Mouse (Mus musculus) forebrain, embryonic 14.5 days (tissue): ENCODE data around the gene Ccni. TPM values are rescaled to one million over a fixed set of nuclear protein-coding genes. Genes with fewer than 3 reads are reported as not detected.
A peak's percentile ranks its signal among the peaks of the same experiment; 100 is the strongest.

Experiments
- ATAC-seq: fragments of 200-750 bp; cut with Nextera tagmentation; 2 replicates; pipeline ENCODE4 v1.8.0; 2017; ENCODE audit warnings: mild to moderate bottlenecking, moderate library complexity
- DNase-seq: peaks from one replicate; pipeline ENCODE4 v3.0.0-alpha.2; 2015; ENCODE audit warnings: low spot score
- H3K27ac ChIP-seq: fragments of 300-500 bp; sonication (generic); 2 replicates; pipeline ENCODE4 v1.5.1; 2014; ENCODE audit warnings: low read depth, mild to moderate bottlenecking, control low read depth, low read length, moderate library complexity
- H3K27me3 ChIP-seq: fragments of 300-500 bp; sonication (generic); replicated peaks from 2 replicates; pipeline ENCODE4 v1.6.1; 2014; ENCODE audit warnings: low read length, control low read depth, mixed read lengths; ENCODE audit not compliant: control insufficient read depth, insufficient read depth
- H3K36me3 ChIP-seq: fragments of 300-500 bp; sonication (generic); 2 replicates; pipeline ENCODE4 v1.6.1; 2014; ENCODE audit warnings: low read length, control low read depth; ENCODE audit not compliant: control insufficient read depth, insufficient read depth
- H3K4me1 ChIP-seq: fragments of 300-500 bp; sonication (generic); 2 replicates; pipeline ENCODE4 v1.6.1; 2014; ENCODE audit warnings: antibody characterized with exemption, low read length, control low read depth; ENCODE audit not compliant: control insufficient read depth, insufficient read depth
- H3K4me2 ChIP-seq: fragments of 300-500 bp; sonication (generic); 2 replicates; pipeline ENCODE4 v1.6.1; 2014; ENCODE audit warnings: mild to moderate bottlenecking, control low read depth, low read length
- H3K4me3 ChIP-seq: fragments of 300-500 bp; sonication (generic); 2 replicates; pipeline ENCODE4 v1.5.1; 2014; ENCODE audit warnings: low read depth, low read length, control low read depth
- H3K9ac ChIP-seq: fragments of 300-500 bp; sonication (generic); 2 replicates; pipeline ENCODE4 v1.6.1; 2014; ENCODE audit warnings: mild to moderate bottlenecking, low read length, control low read depth, moderate library complexity
- H3K9me3 ChIP-seq: fragments of 300-500 bp; sonication (generic); replicated peaks from 2 replicates; pipeline ENCODE4 v1.6.1; 2016; ENCODE audit warnings: low read length, control low read depth, mixed read lengths; ENCODE audit not compliant: control insufficient read depth
- WGBS: fragments of 180-500 bp; shearing (Covaris S2); extraction: QIAGEN DNeasy Blood & Tissue Kit; methylation state at CpG from one replicate; pipeline ENCODE4 v1.1.7; 2014; 5-methylcytosine and 5-hydroxymethylcytosine counted together
- polyA plus RNA-seq: library from polyadenylated mRNA; unstranded; fragments of >200 nt; fragmentation: Nextera tagmentation; extraction: Ambion mirVana; gene quantifications from 2 replicates; pipeline ENCODE4 v1.2.1, GENCODE M21; 2014

Ccni gene
- polyA plus RNA-seq, 1 experiment from 2014 or later: 209 TPM

DNA sequence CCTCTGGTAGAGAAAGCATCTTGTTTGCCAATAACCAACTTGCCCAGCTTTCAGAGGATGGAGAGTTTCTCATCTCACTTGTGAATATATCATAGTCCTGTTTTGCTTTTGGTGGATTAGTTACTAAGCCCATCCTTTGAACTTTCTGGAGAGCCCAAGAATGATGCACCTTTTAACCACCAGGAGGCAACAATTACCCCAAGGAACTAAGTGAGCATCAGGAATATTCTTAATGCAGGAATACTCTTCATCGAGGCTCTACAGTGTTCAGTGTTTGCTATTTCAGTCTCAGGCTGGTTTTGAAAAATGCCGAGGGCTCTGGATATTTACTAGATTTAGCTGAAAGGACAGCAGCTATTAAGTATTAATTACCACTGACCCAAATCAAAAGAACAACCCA, 26.0 kb downstream of the Ccni start:
- Histone ChIP-seq H3K4me2 (no peak overlapping the region), H3K27me3 (no peaks in the 10 kb centered on the region), H3K9me3 (no peaks in the 10 kb centered on the region), H3K4me1 (no peaks in the 10 kb centered on the region), H3K9ac (no peak overlapping the region), H3K27ac (no peak overlapping the region), H3K4me3 (no peak overlapping the region), H3K36me3 (peaks cover 66% of the 10 kb centered on the region)
- peak; percentile 34 for DNase-seq
- WGBS: 81% methylated on average over 2 of the region's 2 CpGs
- 0 out of 2 replicates have a peak, but pooled peaks have one; percentile 22 for ATAC-seq

DNA sequence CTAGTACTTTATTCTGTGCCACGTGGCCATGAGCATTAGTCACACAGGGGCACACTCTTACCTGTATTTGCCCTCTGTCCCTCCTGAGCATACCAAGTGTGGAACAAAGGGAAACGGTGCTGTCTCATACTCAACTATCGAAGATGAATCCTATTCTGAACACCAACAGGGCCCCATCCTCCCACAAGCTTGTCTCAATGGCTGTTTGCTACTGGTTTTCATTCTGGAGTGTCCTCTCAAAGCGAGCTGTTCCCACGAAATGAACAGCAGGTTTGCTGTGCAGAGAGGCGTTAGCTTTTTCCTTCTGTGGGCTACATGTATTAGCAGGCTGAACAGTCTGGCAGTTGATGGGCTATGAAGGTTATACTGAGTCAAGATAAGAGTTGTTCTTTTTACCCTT, 27.7 kb downstream of the Ccni start:
- H3K27me3 ChIP-seq: no peaks in the 10 kb centered on the region
- H3K9me3 ChIP-seq: no peaks in the 10 kb centered on the region
- H3K27ac ChIP-seq: no peak overlapping the region
- H3K36me3 ChIP-seq: peaks cover 63% of the 10 kb centered on the region
- H3K4me2 ChIP-seq: no peak overlapping the region
- no peak overlapping the region for H3K9ac ChIP-seq
- 85% methylated on average over 6 of the region's 6 CpGs for WGBS
- ATAC-seq (no peak), DNase-seq (no peak)
- H3K4me1 ChIP-seq: no peaks in the 10 kb centered on the region
- H3K4me3 ChIP-seq: no peak overlapping the region

DNA sequence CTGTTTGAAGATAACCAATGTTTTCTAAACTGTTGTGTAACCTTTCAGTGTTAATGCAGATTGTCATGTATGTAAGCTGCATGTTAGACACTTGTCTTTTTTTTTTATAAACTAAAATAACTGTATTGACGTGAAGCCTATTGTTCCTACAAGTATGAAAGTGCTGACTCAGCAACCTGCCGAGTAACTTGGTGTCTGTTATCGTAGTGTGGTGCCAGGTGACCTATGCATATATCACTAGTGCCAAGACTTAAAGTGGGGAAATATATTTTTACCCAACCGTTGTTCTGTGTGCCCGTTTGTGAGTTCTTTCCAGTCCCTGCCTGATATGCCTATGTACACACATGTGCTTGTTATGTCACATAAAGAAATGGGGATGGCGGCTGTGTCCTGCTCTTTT, 31.6 kb downstream of the Ccni start:
- WGBS: 88% methylated on average over 6 of the region's 6 CpGs
- ATAC-seq: no peak
- Histone ChIP-seq H3K36me3 (peaks cover 61% of the 10 kb centered on the region), H3K4me3 (no peak overlapping the region), H3K9ac (no peak overlapping the region), H3K9me3 (no peaks in the 10 kb centered on the region), H3K27me3 (no peaks in the 10 kb centered on the region), H3K4me2 (no peak overlapping the region), H3K27ac (no peak overlapping the region), H3K4me1 (no peaks in the 10 kb centered on the region)
- no peak for DNase-seq

DNA sequence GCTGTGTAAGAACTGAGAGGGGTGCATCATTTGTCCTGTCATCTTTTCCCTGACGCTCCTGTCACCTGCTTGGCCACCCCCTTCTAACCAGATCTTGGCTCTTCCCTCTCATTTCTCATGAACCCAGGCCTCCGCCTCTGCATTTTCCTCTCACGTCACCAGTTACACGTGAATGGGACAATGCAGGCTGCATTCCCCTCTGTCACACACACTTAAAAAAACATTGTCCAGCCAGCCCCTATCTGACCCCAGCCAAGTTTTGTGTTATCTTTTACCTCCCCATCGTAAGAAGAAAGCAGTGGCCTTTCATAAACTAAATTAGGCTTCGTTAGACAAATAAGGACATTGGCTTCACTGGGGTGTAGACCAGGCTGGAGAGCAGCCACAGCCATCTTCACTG, 33.8 kb downstream of the Ccni start:
- no peaks in the 10 kb centered on the region for H3K9me3 ChIP-seq
- H3K4me3 ChIP-seq: no peak overlapping the region
- no peaks in the 10 kb centered on the region for H3K27me3 ChIP-seq
- H3K4me1 ChIP-seq: no peaks in the 10 kb centered on the region
- H3K9ac ChIP-seq: no peak overlapping the region
- WGBS: 74% methylated on average over 6 of the region's 6 CpGs
- no peak overlapping the region for H3K4me2 ChIP-seq
- no peak overlapping the region; the same call in 1 of the 2 replicates for H3K27ac ChIP-seq
- DNase-seq (no peak), ATAC-seq (no peak)
- peaks cover 60% of the 10 kb centered on the region for H3K36me3 ChIP-seq

DNA sequence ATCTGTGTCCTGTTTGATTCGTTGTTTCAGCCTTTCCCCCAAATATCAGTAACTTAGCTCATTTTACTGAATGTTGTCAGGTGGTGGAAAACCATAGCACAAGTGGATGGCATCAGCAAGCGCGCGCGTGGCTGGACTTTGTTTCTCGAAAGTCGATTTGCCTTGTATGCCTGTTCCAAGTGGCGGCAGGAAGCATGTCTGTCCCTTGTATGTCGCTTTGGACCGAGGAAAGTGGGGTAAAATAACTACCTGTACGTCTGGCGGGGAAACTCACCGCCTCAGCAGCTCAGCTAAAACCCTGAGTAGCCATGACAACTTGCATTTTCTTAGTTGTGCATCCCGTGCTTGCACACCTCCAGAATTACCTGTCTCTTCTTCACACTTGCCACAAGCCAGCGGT, 34.9 kb downstream of the Ccni start:
- Histone ChIP-seq H3K9ac (no peak overlapping the region), H3K9me3 (no peaks in the 10 kb centered on the region), H3K4me3 (no peak overlapping the region), H3K36me3 (peaks cover 67% of the 10 kb centered on the region), H3K4me1 (no peaks in the 10 kb centered on the region), H3K4me2 (no peak overlapping the region), H3K27ac (no peak overlapping the region), H3K27me3 (no peaks in the 10 kb centered on the region)
- WGBS: 97% methylated on average over 15 of the region's 15 CpGs
- ATAC-seq (no peak), DNase-seq (no peak)

DNA sequence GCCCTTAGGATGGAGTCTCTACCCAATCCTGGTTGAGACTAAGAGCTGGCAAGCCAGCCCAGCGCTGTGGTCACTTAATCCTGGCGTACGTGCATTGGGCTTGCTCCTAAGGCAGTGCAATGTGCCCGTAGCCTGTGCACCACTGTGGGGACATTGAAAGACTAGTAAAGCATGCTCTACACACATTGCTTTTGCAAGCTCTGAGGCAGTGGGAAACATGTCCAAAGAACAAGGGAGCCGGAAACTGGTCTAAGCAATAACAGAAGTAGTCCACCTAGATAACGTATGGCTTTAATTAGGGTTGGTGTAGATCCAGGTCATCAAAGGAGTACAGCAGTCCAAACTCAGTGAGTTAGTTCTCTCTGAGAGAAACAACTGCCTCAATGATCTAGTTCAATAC, 37.6 kb downstream of the Ccni start:
- whole genome bisulfite sequencing: 84% methylated on average over 6 of the region's 6 CpGs
- Histone ChIP-seq H3K9me3 (no peaks in the 10 kb centered on the region), H3K4me3 (no peak overlapping the region), H3K27me3 (no peaks in the 10 kb centered on the region), H3K36me3 (peaks cover 77% of the 10 kb centered on the region), H3K4me2 (no peak overlapping the region), H3K9ac (no peak overlapping the region), H3K27ac (no peak overlapping the region), H3K4me1 (no peaks in the 10 kb centered on the region)
- no peak for ATAC-seq
- no peak for DNase-seq

DNA sequence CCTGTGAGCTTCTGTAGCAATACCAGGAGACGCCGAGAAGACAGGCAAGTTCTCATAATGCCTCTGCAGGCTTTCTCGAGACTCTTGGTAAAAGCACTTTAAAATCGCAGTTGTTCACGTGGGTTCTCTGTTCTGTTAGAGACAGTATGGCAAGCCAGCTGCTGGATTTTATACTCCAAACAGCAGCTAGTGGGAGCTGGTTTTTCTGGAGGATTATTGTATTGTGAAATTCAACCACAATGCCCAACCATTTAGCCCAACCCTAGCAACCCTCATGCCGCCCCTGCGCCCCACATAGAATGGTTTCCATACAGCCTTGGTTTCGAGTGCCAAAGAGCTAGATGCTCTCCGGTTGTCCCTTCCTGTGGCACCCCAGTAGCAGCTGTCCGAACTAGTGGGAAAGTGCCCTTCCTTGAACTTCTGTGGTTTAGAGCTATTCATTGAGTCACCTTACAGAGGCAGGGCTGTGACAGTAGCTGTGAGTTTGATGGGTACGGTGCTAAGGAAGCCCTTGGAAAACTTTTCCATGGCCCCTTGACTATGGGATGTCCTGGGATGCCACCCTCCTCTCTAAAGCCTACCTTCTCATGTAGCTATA, 38.3 kb downstream of the Ccni start:
- Histone ChIP-seq H3K4me2 (no peak overlapping the region), H3K27ac (no peak overlapping the region), H3K27me3 (no peaks in the 10 kb centered on the region), H3K4me3 (no peak overlapping the region), H3K36me3 (peaks cover 79% of the 10 kb centered on the region), H3K9ac (no peak overlapping the region), H3K4me1 (no peaks in the 10 kb centered on the region), H3K9me3 (no peaks in the 10 kb centered on the region)
- no peak for ATAC-seq
- WGBS: 89% methylated on average over 11 of the region's 11 CpGs
- no peak for DNase-seq

DNA sequence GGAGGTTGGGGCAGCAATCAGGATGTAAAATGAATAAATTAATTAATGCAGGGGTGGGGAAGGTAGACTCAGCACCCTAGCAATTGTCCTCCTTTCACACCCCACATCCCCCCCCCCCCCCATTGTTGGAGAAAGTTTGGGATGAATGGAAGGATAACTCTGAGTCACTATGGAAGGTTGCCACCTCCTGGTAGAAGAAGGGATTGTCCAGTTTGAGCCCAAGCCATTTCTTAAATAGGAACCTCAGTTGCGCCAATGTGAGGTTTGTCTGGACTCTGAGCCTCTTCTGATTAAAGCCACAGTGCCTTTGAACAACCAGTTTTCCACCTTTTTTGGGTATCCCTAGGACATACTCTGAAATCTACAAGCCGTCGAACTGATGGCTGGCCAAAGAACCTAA, 42.8 kb downstream of the Ccni start:
- Histone ChIP-seq H3K4me2 (no peak overlapping the region), H3K36me3 (peaks cover 84% of the 10 kb centered on the region), H3K4me1 (no peaks in the 10 kb centered on the region), H3K27ac (no peak overlapping the region), H3K27me3 (no peaks in the 10 kb centered on the region), H3K9me3 (no peaks in the 10 kb centered on the region), H3K9ac (no peak overlapping the region), H3K4me3 (no peak overlapping the region)
- WGBS: 79% methylated on average over 3 of the region's 3 CpGs
- DNase-seq: peak; percentile 73
- ATAC-seq: peak; percentile 49

DNA sequence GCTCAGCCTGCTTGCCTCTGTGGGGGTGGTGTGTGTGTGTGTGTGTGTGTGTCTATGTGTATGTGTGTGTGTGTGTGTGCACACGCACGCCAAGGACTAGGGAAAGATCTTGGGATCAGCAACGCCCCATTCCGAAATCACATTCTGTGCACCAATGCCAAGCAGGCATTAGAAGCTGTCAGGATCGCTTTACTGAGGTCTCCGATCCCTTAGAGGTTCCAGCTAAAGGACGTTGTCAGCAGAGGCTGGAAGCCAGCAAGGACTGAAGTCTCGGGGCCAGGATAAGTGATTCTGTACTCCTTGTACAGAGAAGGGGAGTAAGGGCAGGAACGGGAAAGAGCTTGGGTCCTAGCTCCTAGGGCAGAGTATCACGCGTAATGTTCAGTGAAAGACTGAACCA, 51.9 kb downstream of the Ccni start:
- Histone ChIP-seq H3K4me1 (no peaks in the 10 kb centered on the region), H3K9me3 (no peaks in the 10 kb centered on the region), H3K36me3 (peaks cover 65% of the 10 kb centered on the region), H3K27me3 (no peaks in the 10 kb centered on the region), H3K4me2 (no peak overlapping the region), H3K27ac (no peak overlapping the region), H3K9ac (no peak overlapping the region), H3K4me3 (no peak overlapping the region)
- no peak for ATAC-seq
- 89% methylated on average over 11 of the region's 11 CpGs for WGBS
- no peak for DNase-seq
